Mouse (Mus musculus): ENCODE measurements around the gene Arhgap33. TPM values are rescaled to one million over a fixed set of nuclear protein-coding genes. Genes with fewer than 3 reads are reported as not detected.

The Arhgap33 gene
- total RNA-seq (2021), result 1 to 10 TPM in 1 of 2 experiments, under 1 TPM in 1; 0.98 to 2.4 TPM
- long read RNA-seq, experiment 1, result 0 reads
- long read RNA-seq, experiment 2, partial matches to known transcripts, result 1 of 1 reads
- long read RNA-seq, experiment 2, other reads (novel, unspliced or antisense), result 0 of 1 reads

- intact Hi-C loops (cut with DNase I; ENCODE audit: low total_unique reads), result no loop called here
- peak; percentile 95 for DNase-seq
Observed at GRCm38 (mm10) chr7:30534633-30535577, at the start of gene Arhgap33. Arhgap33 (minus strand) TSS chr7:30535060.

- intact Hi-C loops (cut with DNase I; ENCODE audit: low total_unique reads), result no loop called here
- DNase-seq, result no peak
Observed at GRCm38 (mm10) chr7:30584339-30584738, 49.5 kb upstream of the Arhgap33 start.

- no peak for DNase-seq
- intact Hi-C loops (cut with DNase I; ENCODE audit: low total_unique reads), result no loop called here
Observed at GRCm38 (mm10) chr7:30581547-30581946, 46.7 kb upstream of the Arhgap33 start.

DNA sequence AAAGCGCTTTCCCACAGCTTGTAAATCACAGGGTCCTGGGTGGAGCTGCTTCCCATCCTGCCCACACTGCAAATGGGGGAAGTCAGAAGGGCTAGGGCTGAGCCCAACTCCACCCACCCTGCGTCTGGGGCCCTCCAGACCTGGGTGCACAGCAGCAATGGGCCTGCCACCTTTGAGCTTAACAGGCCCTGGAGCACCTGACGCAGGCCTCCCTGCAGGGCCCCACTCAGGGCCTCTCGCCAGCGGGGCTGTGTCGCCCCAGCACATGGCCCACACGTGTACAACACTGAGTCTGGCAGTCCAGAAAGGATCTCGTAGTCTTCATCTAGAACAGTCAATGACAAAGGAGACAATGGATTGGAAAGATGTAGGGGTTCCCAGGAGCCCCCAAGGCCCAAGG lies 45.1 kb upstream of the Arhgap33 start:
- intact Hi-C loops (cut with DNase I; ENCODE audit: low total_unique reads), result no loop called here
- DNase-seq, result no peak

DNA sequence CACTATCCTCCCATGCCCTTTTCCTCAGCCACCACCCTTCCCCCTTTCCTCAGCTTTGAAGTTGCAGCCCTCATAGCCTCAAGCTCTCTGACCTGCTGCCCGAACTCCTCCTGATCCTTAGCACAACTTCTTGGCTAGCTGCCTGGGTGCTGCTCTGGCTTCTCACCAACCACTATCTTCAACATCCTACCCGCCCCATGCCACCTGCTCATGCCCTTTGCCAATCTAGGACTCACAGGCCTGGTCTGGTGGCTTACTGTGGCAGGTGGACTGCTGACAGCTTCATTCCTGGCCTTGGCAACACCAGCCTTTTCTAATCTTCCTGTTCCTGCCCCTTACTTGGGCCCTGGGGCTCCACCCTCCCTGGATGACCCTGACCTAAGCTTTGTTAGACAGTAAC lies 38.1 kb upstream of the Arhgap33 start:
- peak; percentile 73 for DNase-seq
- intact Hi-C loops (cut with DNase I; ENCODE audit: low total_unique reads), result no loop called here

DNA sequence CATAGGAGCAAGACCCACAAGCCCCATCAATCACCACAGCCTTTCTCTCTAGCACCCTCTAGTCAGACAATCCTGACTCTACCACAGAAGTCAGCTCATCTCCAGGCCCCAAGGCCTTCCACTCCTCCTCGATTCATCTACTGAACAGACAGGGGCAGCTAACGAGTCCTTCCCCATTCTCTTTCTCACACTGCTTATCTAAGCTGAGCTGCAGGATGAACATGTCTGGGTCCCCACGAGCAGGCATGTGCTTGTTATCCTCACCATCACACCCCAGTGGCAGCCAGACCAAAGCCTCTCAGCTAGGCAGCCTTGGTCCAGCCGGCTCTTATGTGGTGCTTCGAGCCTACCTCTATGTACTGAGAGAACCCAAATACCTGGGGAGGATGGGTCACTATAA lies 37.5 kb upstream of the Arhgap33 start:
- no peak for DNase-seq
- intact Hi-C loops (cut with DNase I; ENCODE audit: low total_unique reads), result no loop called here

GRCm38 (mm10) chr7:30567555-30567954 lies 32.7 kb upstream of the Arhgap33 start:
- intact Hi-C loops (cut with DNase I; ENCODE audit: low total_unique reads), result no loop called here
- DNase-seq, result no peak

- intact Hi-C loops (cut with DNase I; ENCODE audit: low total_unique reads), result no loop called here
- no peak for DNase-seq
Observed at GRCm38 (mm10) chr7:30566033-30566432, 31.2 kb upstream of the Arhgap33 start.

DNA sequence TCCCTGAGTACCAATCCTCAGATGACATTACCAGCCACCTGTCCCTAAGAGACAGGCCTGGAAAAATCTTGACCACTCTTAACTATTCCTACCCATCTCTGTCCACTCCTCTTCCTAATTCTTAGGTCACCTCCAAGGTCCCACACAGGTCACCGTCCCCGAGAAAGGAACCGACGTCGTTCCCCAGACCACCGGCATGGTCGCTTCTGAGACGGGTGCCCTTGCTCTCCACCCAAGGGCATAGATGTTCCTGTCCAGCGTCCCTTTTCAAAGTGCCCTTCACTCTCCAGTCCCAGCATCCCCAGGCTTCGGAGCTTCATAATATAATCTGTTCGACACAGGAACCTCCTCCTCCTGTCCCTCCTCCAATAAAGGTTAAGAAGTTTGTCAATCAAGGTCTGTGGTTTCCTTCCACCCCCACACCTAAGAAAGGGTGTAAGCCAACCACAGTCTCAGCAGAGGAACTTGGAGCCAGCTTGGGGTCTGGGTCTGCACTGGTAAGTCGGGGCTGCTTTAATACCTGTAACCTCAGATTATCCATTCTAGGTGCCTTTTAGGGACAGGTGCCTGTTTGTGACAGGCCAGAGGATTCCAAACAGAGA lies 30.2 kb upstream of the Arhgap33 start, which contains the start of gene Igflr1:
TSS of gene Igflr1 (plus strand) at position 458 of the 602 bp plus-strand sequence.
- intact Hi-C loops (cut with DNase I; ENCODE audit: low total_unique reads), result no loop called here
- no peak for DNase-seq

- no peak for DNase-seq
- intact Hi-C loops (cut with DNase I; ENCODE audit: low total_unique reads), result no loop called here
Observed at GRCm38 (mm10) chr7:30563906-30564280, 29.0 kb upstream of the Arhgap33 start.

DNA sequence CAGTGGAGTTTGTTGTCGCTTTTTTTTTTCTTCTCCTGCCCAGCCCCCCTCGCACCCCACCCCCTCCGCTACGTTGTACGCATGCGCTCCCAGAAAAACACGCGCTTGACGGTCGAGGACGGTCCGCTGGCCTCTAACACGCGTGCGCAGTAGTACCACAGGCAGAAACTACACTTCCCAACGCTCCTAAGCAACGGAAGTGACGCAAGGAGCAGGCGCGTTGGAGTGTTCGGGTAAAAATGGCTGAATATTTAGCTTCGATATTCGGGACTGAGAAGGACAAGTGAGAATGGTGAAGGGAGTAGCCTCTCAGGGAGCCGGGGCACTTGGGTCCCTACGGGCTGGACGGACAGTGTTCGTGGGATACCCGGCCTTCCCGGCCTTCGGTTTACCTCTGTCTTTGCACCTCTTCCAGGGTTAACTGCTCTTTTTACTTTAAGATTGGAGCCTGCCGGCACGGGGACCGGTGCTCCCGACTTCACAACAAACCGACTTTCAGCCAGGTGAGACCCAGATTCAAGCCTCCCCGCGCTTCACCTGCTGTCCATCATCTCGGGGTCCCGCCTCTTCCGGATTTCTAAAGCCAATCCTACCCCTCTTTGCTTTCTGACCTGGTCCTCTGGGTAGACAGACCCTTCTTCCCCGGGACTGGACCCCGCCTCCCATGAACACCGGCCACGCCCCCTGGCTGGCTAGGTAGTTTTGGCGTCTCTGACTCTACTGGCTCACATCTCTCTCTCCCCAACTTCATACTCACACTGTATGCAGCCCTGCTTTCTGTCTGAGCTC lies 28.5 kb upstream of the Arhgap33 start, which contains the start of the genes U2af1l4, Gm49396 and Psenen:
TSS of gene U2af1l4 (plus strand) at position 185 of the 789 bp plus-strand sequence.
TSS of gene Gm49396 (plus strand) at position 228 of the 789 bp plus-strand sequence.
TSS of gene Psenen (minus strand) at position 511 of the 789 bp plus-strand sequence.
- intact Hi-C loops (cut with DNase I; ENCODE audit: low total_unique reads), result no loop called here
- peak; percentile 97 for DNase-seq

- intact Hi-C loops (cut with DNase I; ENCODE audit: low total_unique reads), result no loop called here
- DNase-seq, result no peak
Observed at GRCm38 (mm10) chr7:30562526-30563116, 27.8 kb upstream of the Arhgap33 start.

GRCm38 (mm10) chr7:30560296-30560695 lies 25.4 kb upstream of the Arhgap33 start:
- no peak for DNase-seq
- intact Hi-C loops (cut with DNase I; ENCODE audit: low total_unique reads), result no loop called here

DNA sequence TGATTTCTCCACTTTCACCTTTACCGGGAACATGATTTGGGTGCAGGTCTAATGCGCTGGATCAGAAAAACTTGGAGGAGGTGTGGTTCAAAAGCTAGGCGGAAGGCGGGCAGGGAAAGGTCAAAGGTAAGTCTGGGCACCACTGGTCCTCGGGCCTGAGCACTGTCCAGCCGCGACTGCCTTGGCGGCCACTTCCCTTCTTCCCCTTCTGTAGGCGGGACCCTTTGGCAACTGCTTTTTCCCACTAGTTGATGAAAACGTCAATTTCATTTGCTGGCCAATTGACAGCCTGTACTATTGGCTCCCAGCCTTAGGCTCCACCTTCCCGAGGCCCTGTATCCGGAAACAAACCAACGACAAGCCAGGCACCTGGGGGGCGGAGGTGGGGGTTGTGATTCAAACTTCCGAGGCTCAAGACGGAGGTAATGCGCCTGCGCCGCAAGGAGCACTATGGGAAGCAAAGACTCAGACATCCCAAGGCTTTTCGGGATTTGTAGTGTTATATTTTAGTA lies 24.6 kb upstream of the Arhgap33 start, which contains the start of gene Lin37:
TSS of gene Lin37 (minus strand) at position 396 of the 512 bp plus-strand sequence.
- intact Hi-C loops (cut with DNase I; ENCODE audit: low total_unique reads), result no loop called here
- peak; percentile 96 for DNase-seq

GRCm38 (mm10) chr7:30558656-30559442 lies 24.0 kb upstream of the Arhgap33 start:
- intact Hi-C loops (cut with DNase I; ENCODE audit: low total_unique reads), result no loop called here
- DNase-seq, result no peak

DNA sequence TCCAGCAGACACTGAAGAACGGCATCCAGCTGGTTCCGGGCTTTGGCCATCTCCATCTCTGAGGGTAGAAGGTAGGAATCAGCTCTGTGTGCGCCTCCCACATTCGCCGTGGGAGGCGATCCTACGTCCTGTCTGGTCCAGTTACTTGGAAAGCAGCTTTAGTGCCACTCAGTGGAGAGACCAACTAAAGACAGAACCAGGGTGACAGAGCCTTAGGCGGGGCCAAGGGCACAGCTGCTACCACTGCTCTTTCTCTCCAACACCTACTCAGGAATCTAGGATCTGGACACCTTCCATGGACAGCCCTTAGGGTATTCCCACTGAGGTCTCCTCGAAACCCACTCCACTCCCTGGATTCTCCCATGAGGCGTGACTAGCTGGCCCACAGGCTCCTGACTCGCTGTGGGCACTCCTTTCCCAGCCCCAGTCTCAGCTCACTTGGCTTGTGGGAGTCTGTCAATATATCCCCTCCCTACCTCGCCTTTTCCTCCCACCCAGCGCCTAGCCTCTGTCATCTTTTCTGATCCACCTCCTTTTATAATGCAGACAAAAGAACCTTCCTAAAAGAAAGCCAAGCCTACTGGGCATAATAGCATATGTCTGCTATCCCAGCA lies 23.1 kb upstream of the Arhgap33 start:
- intact Hi-C loops (cut with DNase I; ENCODE audit: low total_unique reads), result no loop called here
- DNase-seq, result no peak

DNA sequence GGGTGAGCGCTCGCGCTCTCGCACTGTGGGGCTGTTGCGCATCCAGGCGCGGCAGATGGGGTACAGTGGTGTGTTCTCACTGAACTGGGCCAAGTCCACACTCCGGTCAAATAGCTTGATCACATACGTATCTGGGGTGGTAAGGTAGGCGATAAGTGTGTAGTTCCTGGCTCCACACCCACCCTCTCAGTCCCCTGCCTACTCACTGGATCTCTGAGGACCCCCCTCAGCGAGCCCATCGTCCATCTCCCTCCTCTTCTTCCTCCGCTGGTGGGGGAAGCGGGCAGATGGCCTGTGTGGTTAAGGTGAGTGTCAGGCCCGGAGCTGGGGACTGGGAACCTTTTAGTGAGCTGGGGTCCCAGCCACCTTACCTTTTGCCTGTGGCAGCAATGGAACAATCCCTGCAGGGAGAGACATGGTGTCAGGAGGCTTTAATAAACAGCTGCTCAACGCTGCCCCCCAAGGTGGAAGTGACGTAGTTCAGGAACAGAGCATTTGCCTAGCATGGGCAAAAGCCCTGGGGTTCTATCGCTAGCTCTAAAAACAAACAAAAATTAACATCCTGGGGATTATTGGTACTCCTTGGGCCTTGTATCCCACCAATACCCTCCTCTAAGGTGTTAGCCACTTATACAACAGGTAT lies 22.2 kb upstream of the Arhgap33 start:
- intact Hi-C loops (cut with DNase I; ENCODE audit: low total_unique reads), result no loop called here
- no peak for DNase-seq
